Mouse (Mus musculus) liver, embryonic 16.5 days (tissue): Measurements from ENCODE around the gene Selenos. TPM values are rescaled to one million over a fixed set of nuclear protein-coding genes. Genes with fewer than 3 reads are reported as not detected.

ENCODE experiments used
- ATAC-seq: fragments of 200-750 bp; cut with Nextera tagmentation; 2 replicates; pipeline ENCODE4 v1.8.0; 2017; ENCODE audit warnings: low read depth, mild to moderate bottlenecking, moderate number of reproducible peaks, moderate library complexity
- H3K27ac ChIP-seq: fragments of 300-500 bp; sonication (generic); 2 replicates; pipeline ENCODE4 v1.5.1; 2014; ENCODE audit warnings: mild to moderate bottlenecking, low read length
- H3K27me3 ChIP-seq: fragments of 300-500 bp; sonication (generic); 2 replicates; pipeline ENCODE4 v1.6.1; 2014; ENCODE audit warnings: low read depth, low read length, mixed read lengths; ENCODE audit not compliant: control insufficient read depth, insufficient read depth
- H3K36me3 ChIP-seq: fragments of 300-500 bp; sonication (generic); 2 replicates; pipeline ENCODE4 v1.6.1; 2014; ENCODE audit warnings: mild to moderate bottlenecking; ENCODE audit not compliant: control insufficient read depth, insufficient read depth
- H3K4me1 ChIP-seq: fragments of 300-500 bp; sonication (generic); 2 replicates; pipeline ENCODE4 v1.6.1; 2014; ENCODE audit warnings: low read depth, low read length, mixed read lengths; ENCODE audit not compliant: control insufficient read depth
- H3K4me2 ChIP-seq: fragments of 300-500 bp; sonication (generic); 2 replicates; pipeline ENCODE4 v1.6.1; 2014; ENCODE audit warnings: low read depth, low read length, mixed read lengths
- H3K4me3 ChIP-seq: fragments of 300-500 bp; sonication (generic); 2 replicates; pipeline ENCODE4 v1.5.1; 2014; ENCODE audit warnings: low read depth, mild to moderate bottlenecking, low read length
- H3K9ac ChIP-seq: fragments of 300-500 bp; sonication (generic); 2 replicates; pipeline ENCODE4 v1.6.1; 2014; ENCODE audit warnings: low read depth, low read length
- H3K9me3 ChIP-seq: fragments of 300-500 bp; sonication (generic); replicated peaks from 2 replicates; pipeline ENCODE4 v1.6.1; 2016; ENCODE audit warnings: low read length; ENCODE audit not compliant: control insufficient read depth
- WGBS: fragments of 180-500 bp; shearing (Covaris S2); extraction: QIAGEN DNeasy Blood & Tissue Kit; methylation state at CpG from one replicate; pipeline ENCODE4 v1.1.7; 2014; ENCODE audit not compliant: insufficient replicate concordance; 5-methylcytosine and 5-hydroxymethylcytosine counted together
- polyA plus RNA-seq: library from polyadenylated mRNA; unstranded; fragments of >200 nt; fragmentation: Nextera tagmentation; extraction: Ambion mirVana; gene quantifications from 2 replicates; pipeline ENCODE4 v1.2.1, GENCODE M21; 2015

Gene Selenos
- polyA plus RNA-seq, 1 experiment from 2014 or later, result 68.0 TPM

DNA sequence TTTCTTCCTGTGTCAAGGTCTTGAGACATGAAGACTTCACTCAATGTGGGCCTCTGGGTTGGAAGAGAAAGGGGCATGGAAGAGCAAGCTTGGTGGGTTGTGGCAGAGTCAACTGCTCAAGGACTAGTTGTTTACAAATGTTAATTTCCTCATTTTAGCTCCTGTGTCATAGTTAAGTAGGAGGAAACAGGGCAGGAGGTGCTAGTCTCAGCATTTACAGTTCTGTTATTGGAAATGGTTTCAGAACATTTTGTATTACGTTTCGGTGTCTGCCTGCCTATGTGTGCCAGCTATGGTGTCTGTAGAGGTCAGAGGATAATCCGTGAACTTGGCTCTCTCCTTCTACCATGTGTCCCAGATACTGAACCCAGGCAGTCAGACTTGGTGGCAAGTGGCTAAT lies 56.2 kb downstream of the Selenos start:
- 73% methylated on average over 3 of the region's 3 CpGs for WGBS
- Histone ChIP-seq H3K4me1 (peaks cover 36% of the 10 kb centered on the region), H3K4me2 (no peak overlapping the region)

DNA sequence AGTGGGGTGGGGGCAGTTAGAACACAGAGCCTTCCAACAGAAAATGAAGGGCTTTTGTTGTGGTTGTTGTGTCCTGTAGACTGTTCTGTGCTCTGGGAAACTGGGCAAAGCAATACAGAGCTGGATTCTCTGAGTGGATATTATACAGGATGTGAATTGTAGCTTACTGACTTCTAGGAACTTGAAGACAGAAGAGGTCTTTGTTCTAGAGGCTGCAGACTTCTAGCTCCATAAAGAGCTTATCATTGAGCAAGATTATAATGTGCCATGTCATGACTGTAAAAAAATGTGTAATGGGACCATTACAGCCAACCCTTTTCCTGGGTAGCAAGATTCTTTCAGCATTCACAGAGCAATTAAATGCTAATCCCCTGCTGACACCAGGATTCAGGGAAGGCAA lies 56.7 kb downstream of the Selenos start:
- no peak overlapping the region for H3K9ac ChIP-seq
- no peaks in the 10 kb centered on the region for H3K36me3 ChIP-seq
- ATAC-seq, result peak; percentile 35; the same call in 1 of the 2 replicates
- H3K4me1 ChIP-seq, result peaks cover 39% of the 10 kb centered on the region
- H3K4me2 ChIP-seq, result no peak overlapping the region
- H3K27me3 ChIP-seq, result no peaks in the 10 kb centered on the region
- H3K4me3 ChIP-seq, result no peak overlapping the region
- H3K27ac ChIP-seq, result no peak overlapping the region; the same call in 1 of the 2 replicates
- no peaks in the 10 kb centered on the region for H3K9me3 ChIP-seq

More for the DNA sequence above, 56.2 kb downstream of the Selenos start:
- no peaks in the 10 kb centered on the region for H3K9me3 ChIP-seq
- no peaks in the 10 kb centered on the region for H3K27me3 ChIP-seq
- no peak overlapping the region for H3K4me3 ChIP-seq
- peak overlapping the region; percentile 39 for H3K27ac ChIP-seq
- H3K36me3 ChIP-seq, result peaks cover 4% of the 10 kb centered on the region; the same call in 1 of the 2 replicates
- ATAC-seq, result no peak
- H3K9ac ChIP-seq, result no peak overlapping the region

DNA sequence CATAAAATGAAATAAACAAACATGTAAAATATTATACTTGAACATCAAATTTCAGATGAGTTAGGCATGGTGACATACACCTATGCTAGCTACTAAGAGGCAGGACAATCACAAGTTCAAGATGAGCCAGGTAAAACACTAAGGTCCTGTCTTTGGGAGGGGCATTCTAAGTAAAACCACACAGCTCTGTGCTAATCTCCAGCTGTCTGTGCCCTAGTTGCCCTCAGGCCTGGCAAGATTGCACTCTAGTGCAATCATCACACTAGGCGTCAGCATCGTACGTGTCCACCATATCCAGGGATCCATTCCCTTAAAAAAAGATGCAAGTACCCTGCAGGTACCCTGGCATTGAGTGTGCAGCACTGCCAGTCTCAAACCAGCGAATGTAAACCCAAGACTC lies 57.9 kb downstream of the Selenos start:
- Histone ChIP-seq H3K27me3 (no peaks in the 10 kb centered on the region), H3K36me3 (no peaks in the 10 kb centered on the region), H3K9ac (no peak overlapping the region), H3K4me1 (peaks cover 37% of the 10 kb centered on the region), H3K27ac (no peak overlapping the region), H3K9me3 (no peaks in the 10 kb centered on the region), H3K4me2 (no peak overlapping the region), H3K4me3 (no peak overlapping the region)
- ATAC-seq, result no peak
- 47% methylated on average over 4 of the region's 4 CpGs for WGBS

GRCm38 (mm10) chr7:66138301-66138700 lies 58.9 kb downstream of the Selenos start:
- Histone ChIP-seq H3K36me3 (no peaks in the 10 kb centered on the region), H3K9me3 (no peaks in the 10 kb centered on the region), H3K27me3 (no peaks in the 10 kb centered on the region), H3K4me1 (peaks cover 37% of the 10 kb centered on the region), H3K4me2 (no peak overlapping the region), H3K9ac (no peak overlapping the region), H3K4me3 (no peak overlapping the region), H3K27ac (no peak overlapping the region)
- no peak for ATAC-seq
- WGBS, result 68% methylated on average over 4 of the region's 4 CpGs

- Histone ChIP-seq H3K4me2 (no peak overlapping the region), H3K4me1 (peaks cover 37% of the 10 kb centered on the region), H3K9ac (no peak overlapping the region), H3K27ac (no peak overlapping the region), H3K9me3 (no peaks in the 10 kb centered on the region), H3K36me3 (no peaks in the 10 kb centered on the region), H3K27me3 (no peaks in the 10 kb centered on the region), H3K4me3 (no peak overlapping the region)
- 44% methylated on average over 5 of the region's 5 CpGs for WGBS
- ATAC-seq, result no peak
These were observed 59.4 kb downstream of the Selenos start for GRCm38 (mm10) chr7:66138878-66139277.

Other genes starting within 250 kb of the Selenos start
- 1.2 and 1.5 TPM in 2 replicates for gene Pcsk6, start 217.9 kb upstream of the Selenos start, polyA plus RNA-seq
- not detected in 2 replicates for gene Gm45213, start 36.0 kb upstream of the Selenos start, polyA plus RNA-seq
- 65.7 and 75.6 TPM in 2 replicates for gene Snrpa1, start 20.6 kb upstream of the Selenos start, polyA plus RNA-seq
- gene Chsy1, start 29.9 kb downstream of the Selenos start, polyA plus RNA-seq, result 4.9 and 5.4 TPM in 2 replicates